Mouse (Mus musculus) CH12.LX (cell line): ENCODE measurements around the gene Grin3b. TPM values are rescaled to one million over a fixed set of nuclear protein-coding genes. Genes with fewer than 3 reads are reported as not detected.

Source experiments
- DNase-seq: peaks from one replicate; pipeline ENCODE4 v3.0.0-alpha.2; 2013; ENCODE audit errors: extremely low read depth
- H3K27ac ChIP-seq: 2 replicates; pipeline ENCODE4 v1.5.1; 2012; ENCODE audit warnings: low read depth, mild to moderate bottlenecking, control low read depth, moderate library complexity; ENCODE audit not compliant: insufficient read depth
- H3K27me3 ChIP-seq: replicated peaks from 2 replicates; pipeline ENCODE3; 2012; ENCODE audit warnings: inconsistent platforms
- H3K36me3 ChIP-seq, 2 experiments: replicated peaks in 1 of 2; 2 replicates each; pipeline versions ENCODE3 to v1.6.1; 2012; ENCODE audit warnings: inconsistent platforms in 1 of 2, low read length in 1 of 2, mild to moderate bottlenecking in 1 of 2, mixed read lengths in 1 of 2, moderate library complexity in 1 of 2; ENCODE audit not compliant: control insufficient read depth in 1 of 2, insufficient read depth in 1 of 2
- H3K4me1 ChIP-seq, 2 experiments: 2 replicates each; pipeline ENCODE4 v1.6.1; 2012; ENCODE audit warnings: inconsistent platforms in 1 of 2, moderate library complexity in 1 of 2; ENCODE audit not compliant: insufficient read depth in 2 of 2, control insufficient read depth in 1 of 2
- H3K4me2 ChIP-seq: 2 replicates; pipeline ENCODE4 v1.6.1; 2012; ENCODE audit warnings: low read depth, mild to moderate bottlenecking, control low read depth; ENCODE audit not compliant: poor library complexity, insufficient read depth, severe bottlenecking
- H3K4me3 ChIP-seq, 3 experiments: fragments of 150-350 bp in 1 of 3; sonication (generic) in 1 of 3; replicated peaks in 1 of 3; 2 replicates each; pipeline versions ENCODE3 to v1.5.1; 2011 to 2012; ENCODE audit warnings: low read depth in 2 of 3, low read length in 2 of 3, mild to moderate bottlenecking in 2 of 3, moderate library complexity in 2 of 3, control low read depth in 1 of 3, improper control_type of control experiment in 1 of 3, inconsistent platforms in 1 of 3, mixed read lengths in 1 of 3; ENCODE audit not compliant: poor library complexity in 1 of 3
- H3K79me2 ChIP-seq: replicated peaks from 2 replicates; pipeline ENCODE4 v1.6.1; 2012; ENCODE audit warnings: mild to moderate bottlenecking, moderate library complexity; ENCODE audit not compliant: control insufficient read depth, poor library complexity, insufficient read depth, severe bottlenecking; ENCODE audit errors: extremely low read depth
- H3K9ac ChIP-seq: 2 replicates; pipeline ENCODE4 v1.6.1; 2012; ENCODE audit warnings: low read depth, mild to moderate bottlenecking, control low read depth, moderate library complexity; ENCODE audit not compliant: insufficient read depth
- H3K9me3 ChIP-seq: replicated peaks from 2 replicates; pipeline ENCODE3; 2012; ENCODE audit warnings: low read length, inconsistent platforms, mixed read lengths
- CTCF ChIP-seq, 2 experiments: IDR thresholded peaks in 1 of 2; conservative IDR thresholded peaks in 1 of 2; 2 replicates each; pipeline ENCODE4 v1.5.1; 2011 to 2012; ENCODE audit warnings: low read depth in 2 of 2, low read length in 2 of 2, improper control_type of control experiment in 1 of 2, inconsistent platforms in 1 of 2, mild to moderate bottlenecking in 1 of 2, moderate library complexity in 1 of 2
- E2F4 ChIP-seq: IDR thresholded peaks from 2 replicates; pipeline ENCODE4 v1.6.1; 2011; ENCODE audit warnings: low read depth, low read length, improper control_type of control experiment; ENCODE audit not compliant: insufficient replicate concordance
- ELF1 ChIP-seq: IDR thresholded peaks from 2 replicates; pipeline ENCODE4 v1.6.1; 2014; ENCODE audit warnings: low read depth, mild to moderate bottlenecking, inconsistent platforms, low read length, improper control_type of control experiment
- ETS1 ChIP-seq: conservative IDR thresholded peaks from 2 replicates; pipeline ENCODE4 v1.6.1; 2012; ENCODE audit warnings: low read depth, mild to moderate bottlenecking, inconsistent platforms, low read length, improper control_type of control experiment, moderate library complexity
- GABPA ChIP-seq: IDR thresholded peaks from 2 replicates; pipeline ENCODE4 v1.6.1; 2012; ENCODE audit warnings: low read depth, low read length, improper control_type of control experiment, inconsistent platforms; ENCODE audit not compliant: insufficient replicate concordance
- HCFC1 ChIP-seq: IDR thresholded peaks from 2 replicates; pipeline ENCODE4 v1.6.1; 2012; ENCODE audit warnings: low read depth, mild to moderate bottlenecking, inconsistent platforms, low read length, improper control_type of control experiment
- MAX ChIP-seq: IDR thresholded peaks from 2 replicates; pipeline ENCODE4 v1.6.1; 2011; ENCODE audit warnings: low read length, improper control_type of control experiment
- MAZ ChIP-seq: IDR thresholded peaks from 2 replicates; pipeline ENCODE4 v1.6.1; 2012; ENCODE audit warnings: low read depth, mild to moderate bottlenecking, inconsistent platforms, low read length, improper control_type of control experiment, moderate library complexity
- MEF2A ChIP-seq: IDR thresholded peaks from 2 replicates; pipeline ENCODE4 v1.6.1; 2014; ENCODE audit warnings: low read depth, mild to moderate bottlenecking, inconsistent platforms, low read length, improper control_type of control experiment, borderline replicate concordance
- MXI1 ChIP-seq: IDR thresholded peaks from 2 replicates; pipeline ENCODE4 v1.6.1; 2011; ENCODE audit warnings: mild to moderate bottlenecking, low read depth, low read length, improper control_type of control experiment
- MYC ChIP-seq: IDR thresholded peaks from 2 replicates; pipeline ENCODE4 v1.6.1; 2011; ENCODE audit warnings: low read depth, mild to moderate bottlenecking, improper control_type of control experiment, low read length
- NELFE ChIP-seq: IDR thresholded peaks from 2 replicates; pipeline ENCODE4 v1.6.1; 2011; ENCODE audit warnings: low read depth, low read length, improper control_type of control experiment
- NRF1 ChIP-seq: IDR thresholded peaks from 2 replicates; pipeline ENCODE4 v1.6.1; 2014; ENCODE audit warnings: low read depth, mild to moderate bottlenecking, inconsistent platforms, low read length, improper control_type of control experiment, moderate library complexity
- POLR2A ChIP-seq: IDR thresholded peaks from 2 replicates; pipeline ENCODE4 v1.6.1; 2011; ENCODE audit warnings: low read depth, mild to moderate bottlenecking, improper control_type of control experiment, low read length
- RCOR1 ChIP-seq: conservative IDR thresholded peaks from 2 replicates; pipeline ENCODE4 v1.6.1; 2012; ENCODE audit warnings: low read depth, mild to moderate bottlenecking, inconsistent platforms, low read length, improper control_type of control experiment
- SMC3 ChIP-seq: IDR thresholded peaks from 2 replicates; pipeline ENCODE4 v1.6.1; 2011; ENCODE audit warnings: low read depth, low read length, improper control_type of control experiment
- TBP ChIP-seq: conservative IDR thresholded peaks from 2 replicates; pipeline ENCODE4 v1.6.1; 2011; ENCODE audit warnings: low read depth, low read length, improper control_type of control experiment
- TCF12 ChIP-seq: IDR thresholded peaks from 2 replicates; pipeline ENCODE4 v1.6.1; 2014; ENCODE audit warnings: low read depth, mild to moderate bottlenecking, inconsistent platforms, low read length, improper control_type of control experiment
- UBTF ChIP-seq: IDR thresholded peaks from 2 replicates; pipeline ENCODE4 v1.6.1; 2012; ENCODE audit warnings: low read depth, mild to moderate bottlenecking, inconsistent platforms, low read length, improper control_type of control experiment, moderate library complexity
- ZC3H11A ChIP-seq: IDR thresholded peaks from 2 replicates; pipeline ENCODE4 v1.6.1; 2012; ENCODE audit warnings: low read depth, mild to moderate bottlenecking, inconsistent platforms, low read length, improper control_type of control experiment
- ZMIZ1 ChIP-seq: IDR thresholded peaks from 2 replicates; pipeline ENCODE4 v1.6.1; 2012; ENCODE audit warnings: low read depth, mild to moderate bottlenecking, inconsistent platforms, low read length, improper control_type of control experiment
- ZNF384 ChIP-seq: IDR thresholded peaks from 2 replicates; pipeline ENCODE4 v1.6.1; 2012; ENCODE audit warnings: low read depth, low read length, improper control_type of control experiment, inconsistent platforms
- dilution Hi-C: fragments of 300-500 bp; cut with MboI; formaldehyde crosslinking; loops from 2 replicates; pipeline ENCODE4 v1.14.3; 2020; ENCODE audit warnings: low sequenced_read_pairs; ENCODE audit not compliant: extremely low pct_unique_long_range_greater_than_20kb, extremely low pct_ligation_motif_present
- in situ Hi-C: fragments of 300-500 bp; cut with MboI; formaldehyde crosslinking; loops from 3 replicates; pipeline ENCODE4 v1.14.3; 2019; ENCODE audit warnings: low sequenced_read_pairs, low pct_ligation_motif_present, low pct_unique_long_range_greater_than_20kb, mixed read lengths
- polyA plus RNA-seq: library from polyadenylated mRNA; unstranded; fragments of >175 nt; gene quantifications from 2 replicates; pipeline ENCODE4 v1.2.1, GENCODE M21; 2012; ENCODE audit warnings: low read depth; ENCODE audit not compliant: insufficient read length
- total RNA-seq, 2 experiments: library from RNA; depleted of rRNA; stranded (reverse); fragments of 300-350 nt in 1 of 2; fragments of >200 nt in 1 of 2; gene quantifications; 2 replicates each; pipeline ENCODE4 v1.2.3; 2012 to 2014

Grin3b gene
- total and polyA plus RNA-seq, 3 experiments = 0.27 to 0.59 (median 0.56) TPM

DNA sequence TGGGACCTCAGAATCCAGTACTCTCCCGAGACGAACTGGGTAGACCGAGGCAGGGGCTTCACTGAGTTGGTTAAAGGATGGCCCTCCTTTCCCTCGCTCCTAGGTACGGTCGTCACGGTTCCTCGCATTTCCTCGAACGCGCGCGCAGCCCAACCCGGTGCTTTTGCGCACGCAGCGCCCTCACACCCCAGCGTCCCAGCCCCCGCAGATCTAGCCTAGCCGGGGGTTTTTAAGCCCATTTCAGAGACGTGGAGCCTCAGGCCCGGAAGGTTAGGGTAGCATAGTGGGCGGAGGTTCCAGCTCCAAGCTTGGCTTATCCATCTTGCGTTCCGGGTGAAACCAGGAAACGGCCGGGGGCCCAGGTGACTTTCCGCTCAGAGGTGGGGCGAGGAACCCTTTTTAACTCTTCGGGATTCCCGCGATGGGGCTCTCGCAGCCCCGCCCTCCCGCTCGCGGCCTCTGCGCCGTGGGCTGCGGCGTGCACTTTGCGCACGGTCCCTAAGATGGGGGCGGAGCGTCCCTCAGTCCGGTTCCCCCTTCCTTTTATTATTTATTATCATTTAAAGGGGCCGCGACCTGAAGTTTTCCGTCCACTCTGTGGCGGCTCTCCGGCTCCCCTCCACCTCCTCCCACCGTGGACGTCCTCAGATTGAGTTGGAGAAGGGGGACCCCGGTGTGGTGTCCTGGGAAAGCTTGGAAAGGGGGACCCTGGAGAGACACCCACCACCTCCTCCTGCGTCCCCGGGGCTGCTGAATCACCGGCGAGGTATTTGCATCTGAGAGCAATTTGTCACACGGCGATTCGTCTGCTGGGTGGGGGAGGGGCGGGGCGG, 43.8 kb upstream of the Grin3b start, which contains the start of gene Arid3a (continued):
- peak; percentile 99 for TF ChIP-seq MAZ
- TF ChIP-seq MEF2A = peak; percentile 94
- peak; percentile 86; the same call in 1 of the 2 replicates for TF ChIP-seq E2F4
- TF ChIP-seq GABPA = no peak
- TF ChIP-seq NRF1 = peak; percentile 81
- peak; percentile 26 for TF ChIP-seq SMC3
- peak; percentile 46; the same call in 1 of the 2 replicates for TF ChIP-seq ZMIZ1
- no peak for TF ChIP-seq ZNF384
- peak; percentile 80 for TF ChIP-seq MXI1
- TF ChIP-seq HCFC1 = peak; percentile 74
- no peak for TF ChIP-seq UBTF

DNA sequence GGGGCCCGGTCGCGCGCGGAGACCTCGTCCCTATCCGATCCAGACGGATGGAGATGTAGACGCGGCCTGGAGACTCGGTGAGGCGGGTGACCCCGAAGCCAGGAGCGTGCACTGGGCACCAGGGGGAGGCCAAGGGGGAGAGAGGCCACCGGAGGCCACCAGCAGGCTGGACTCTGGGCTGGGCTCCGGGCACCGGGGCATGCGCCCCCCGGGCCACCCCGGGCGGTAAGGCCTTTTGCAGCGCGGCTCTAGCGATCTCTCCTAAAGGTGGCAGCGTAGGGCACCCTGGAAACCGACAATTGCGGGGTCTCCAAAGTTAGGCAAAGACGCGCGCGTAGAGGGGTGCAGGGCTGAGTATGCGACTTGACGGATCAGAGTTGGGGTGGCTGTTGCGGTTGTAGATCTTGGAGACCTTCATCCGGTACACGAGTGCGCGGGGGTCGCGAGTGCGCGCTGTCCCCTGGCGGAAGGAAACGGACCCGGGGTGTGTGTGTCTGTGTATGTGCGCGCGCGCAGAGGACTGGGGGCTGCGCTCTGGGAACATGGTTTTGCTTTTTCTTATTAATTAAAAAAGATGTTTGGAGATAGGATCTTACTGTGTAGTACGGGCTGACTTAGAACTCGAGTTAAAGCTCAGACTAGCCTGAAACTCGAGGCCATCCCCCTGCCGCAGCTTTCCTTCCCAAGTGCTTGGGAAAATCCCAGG, 43.0 kb upstream of the Grin3b start:
- Histone ChIP-seq H3K27me3 (no peaks in the 10 kb centered on the region), H3K9ac (peak overlapping the region; percentile 98), H3K27ac (peak overlapping the region; percentile 80), H3K36me3 (peaks cover 19 to 28% of the 10 kb centered on the region in 2 experiments), H3K4me2 (0 out of 2 replicates have a peak overlapping the region, but pooled peaks have one; percentile 46), H3K4me1 (peaks cover 9 to 61% of the 10 kb centered on the region in 2 experiments), H3K79me2 (peaks cover 56% of the 10 kb centered on the region), H3K9me3 (no peaks in the 10 kb centered on the region), H3K4me3 (peak overlapping the region; percentile 72 to 96 (median 91))
- dilution Hi-C loops (no loop called here), in situ Hi-C loops (loop anchor here (5.0 kb wide), 2 partner anchors 35 kb away; partner anchors contain the start of genes Cfd and Wdr18)
- DNase-seq = peak; percentile 55
- TF ChIP-seq NRF1 (peak; percentile 69), MYC (0 out of 2 replicates have a peak, but pooled peaks have one; percentile 38), MAZ (0 out of 2 replicates have a peak, but pooled peaks have one; percentile 13), ETS1 (0 out of 2 replicates have a peak, but pooled peaks have one; percentile 25), E2F4 (no peak), ELF1 (peak; percentile 43; the same call in 1 of the 2 replicates), ZC3H11A (no peak), TBP (0 out of 2 replicates have a peak, but pooled peaks have one; percentile 14), NELFE (peak; percentile 50), ZMIZ1 (peak; percentile 50; the same call in 1 of the 2 replicates), RCOR1 (no peak), CTCF (conservative IDR thresholded peaks at IDR 0.05 in 1 of 2, IDR thresholded peaks at IDR 0.05 in 1 of 2; ENCODE audit: low read depth in 2 of 2, low read length in 2 of 2) (peak in 1 of 2 experiments; percentile 20; a peak in 2 of 4 replicates), TCF12 (peak; percentile 11; the same call in 1 of the 2 replicates), POLR2A (peak; percentile 45; the same call in 1 of the 2 replicates), MAX (peak; percentile 40; the same call in 1 of the 2 replicates)
